Mouse (Mus musculus): Measurements from ENCODE around the gene Syt5. TPM values are rescaled to one million over a fixed set of nuclear protein-coding genes. Genes with fewer than 3 reads are reported as not detected.
"Not testable (repeated sequence)": the region's sequence is repeated elsewhere in the genome, so short reads cannot be mapped to it uniquely, and the experiment has no call there.

Syt5 gene
- 0.55 and 0.78 TPM in 2 replicates for polyA plus RNA-seq (2014; fragmentation: Nextera tagmentation; extraction: Ambion mirVana)

DNA sequence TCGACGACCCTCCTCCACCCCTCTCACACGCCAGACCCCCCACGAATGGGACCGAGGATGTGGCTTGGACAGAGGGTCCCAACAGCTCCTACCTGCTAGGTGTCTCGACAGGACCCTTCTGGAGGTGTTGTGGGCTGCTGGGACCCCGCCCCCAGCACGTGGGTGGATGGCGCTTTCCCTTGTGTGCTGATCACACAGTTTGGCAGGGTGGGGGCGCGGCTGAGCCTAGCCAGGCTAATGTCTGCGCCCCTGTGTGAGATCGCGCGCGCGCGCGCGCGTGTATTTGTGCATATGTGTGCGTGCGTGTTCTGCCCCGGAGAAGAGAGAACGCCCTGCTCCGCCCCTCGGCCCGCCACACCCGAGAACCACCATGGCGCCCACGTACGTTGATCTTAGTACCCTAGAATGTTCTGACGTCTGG is at the start of gene Syt5:
Gene Syt5 (minus strand): TSS at position 321 of the 421 bp plus-strand sequence.
- H3K4me2 ChIP-seq (ENCODE audit: low read length): peak within 1 kb of the TSS; percentile 62
- 6% methylated on average over 33 of the region's 33 CpGs for WGBS
- H3K36me3 ChIP-seq (ENCODE audit: control insufficient read depth, insufficient read depth, low read length): no peaks in the 10 kb centered on the region
- H3K9me3 ChIP-seq (ENCODE audit: control insufficient read depth, low read length): no peaks in the 10 kb centered on the region
- peaks cover 10% of the 10 kb centered on the region in 2 experiments; a peak in 2 of 4 replicates for H3K4me1 ChIP-seq (ENCODE audit: control insufficient read depth in 2 of 2, insufficient read depth in 2 of 2, low read length in 2 of 2)
- peak within 1 kb of the TSS; percentile 17; the same call in 1 of the 2 replicates for H3K9ac ChIP-seq (ENCODE audit: low read length)
- ATAC-seq (ENCODE audit: insufficient number of reproducible peaks, insufficient read depth, low FRiP score, low read depth): 0 out of 2 replicates have a peak, but pooled peaks have one; percentile 18
- H3K4me3 ChIP-seq (ENCODE audit: control insufficient read depth in 1 of 2, insufficient read depth in 1 of 2, low read depth in 1 of 2, low read length in 2 of 2): peak within 1 kb of the TSS; percentile 14 to 27
- peaks cover 13% of the 10 kb centered on the region; the same call in 1 of the 2 replicates for H3K27me3 ChIP-seq (ENCODE audit: control insufficient read depth, insufficient read depth, low read length)
- no peak within 1 kb of the TSS for H3K27ac ChIP-seq (replicated peaks in 1 of 2; ENCODE audit: control insufficient read depth in 1 of 2, insufficient read depth in 1 of 2, low read depth in 2 of 2, low read length in 2 of 2)

GRCm38 (mm10) chr7:4597046-4597445 is 49.7 kb upstream of the Syt5 start:
- H3K27me3 ChIP-seq (ENCODE audit: control insufficient read depth, insufficient read depth, low read length); H3K4me2 ChIP-seq (ENCODE audit: low read length); H3K9me3 ChIP-seq (ENCODE audit: control insufficient read depth, low read length); ATAC-seq (ENCODE audit: insufficient number of reproducible peaks, insufficient read depth, low FRiP score, low read depth); H3K27ac ChIP-seq (replicated peaks in 1 of 2; ENCODE audit: control insufficient read depth in 1 of 2, insufficient read depth in 1 of 2, low read depth in 2 of 2, low read length in 2 of 2); H3K9ac ChIP-seq (ENCODE audit: low read length); H3K4me1 ChIP-seq (ENCODE audit: control insufficient read depth in 2 of 2, insufficient read depth in 2 of 2, low read length in 2 of 2); H3K36me3 ChIP-seq (ENCODE audit: control insufficient read depth, insufficient read depth, low read length); H3K4me3 ChIP-seq (ENCODE audit: control insufficient read depth in 1 of 2, insufficient read depth in 1 of 2, low read depth in 1 of 2, low read length in 2 of 2): not testable (repeated sequence)
- 66% methylated on average over 4 of the region's 4 CpGs for WGBS

DNA sequence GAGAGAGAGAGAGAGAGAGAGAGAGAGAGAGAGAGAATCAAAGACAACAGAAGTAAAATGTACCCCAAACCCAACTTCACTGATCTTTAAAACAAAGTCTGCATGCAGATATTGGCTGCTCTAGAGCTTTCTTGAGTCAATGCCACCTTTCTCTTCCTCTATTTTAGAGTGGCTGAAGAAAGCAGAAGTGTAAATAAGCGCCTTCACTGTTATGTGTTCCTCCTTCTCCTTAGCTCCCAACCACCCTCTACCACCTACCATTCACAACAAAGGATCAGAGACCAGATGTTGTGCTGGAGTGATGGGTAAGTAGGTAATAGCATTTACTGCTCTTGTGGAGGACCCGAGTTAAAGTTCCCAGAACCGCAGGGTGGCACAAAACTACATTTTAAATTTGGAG is 34.1 kb upstream of the Syt5 start:
- not testable (repeated sequence) for H3K4me2 ChIP-seq (ENCODE audit: low read length); H3K9me3 ChIP-seq (ENCODE audit: control insufficient read depth, low read length); H3K4me1 ChIP-seq (ENCODE audit: control insufficient read depth in 2 of 2, insufficient read depth in 2 of 2, low read length in 2 of 2); H3K27me3 ChIP-seq (ENCODE audit: control insufficient read depth, insufficient read depth, low read length); ATAC-seq (ENCODE audit: insufficient number of reproducible peaks, insufficient read depth, low FRiP score, low read depth); H3K9ac ChIP-seq (ENCODE audit: low read length); H3K27ac ChIP-seq (replicated peaks in 1 of 2; ENCODE audit: control insufficient read depth in 1 of 2, insufficient read depth in 1 of 2, low read depth in 2 of 2, low read length in 2 of 2); H3K4me3 ChIP-seq (ENCODE audit: control insufficient read depth in 1 of 2, insufficient read depth in 1 of 2, low read depth in 1 of 2, low read length in 2 of 2); H3K36me3 ChIP-seq (ENCODE audit: control insufficient read depth, insufficient read depth, low read length)
- WGBS: 70% methylated on average over 3 of the region's 3 CpGs

- not testable (repeated sequence) for H3K4me1 ChIP-seq (ENCODE audit: control insufficient read depth in 2 of 2, insufficient read depth in 2 of 2, low read length in 2 of 2); H3K9ac ChIP-seq (ENCODE audit: low read length); H3K27me3 ChIP-seq (ENCODE audit: control insufficient read depth, insufficient read depth, low read length); H3K4me3 ChIP-seq (ENCODE audit: control insufficient read depth in 1 of 2, insufficient read depth in 1 of 2, low read depth in 1 of 2, low read length in 2 of 2); H3K9me3 ChIP-seq (ENCODE audit: control insufficient read depth, low read length); H3K27ac ChIP-seq (replicated peaks in 1 of 2; ENCODE audit: control insufficient read depth in 1 of 2, insufficient read depth in 1 of 2, low read depth in 2 of 2, low read length in 2 of 2); ATAC-seq (ENCODE audit: insufficient number of reproducible peaks, insufficient read depth, low FRiP score, low read depth); H3K36me3 ChIP-seq (ENCODE audit: control insufficient read depth, insufficient read depth, low read length); H3K4me2 ChIP-seq (ENCODE audit: low read length)
- 48% methylated on average over 2 of the region's 2 CpGs for WGBS
These were observed 25.0 kb upstream of the Syt5 start for GRCm38 (mm10) chr7:4572361-4572760.

- H3K27ac ChIP-seq (replicated peaks in 1 of 2; ENCODE audit: control insufficient read depth in 1 of 2, insufficient read depth in 1 of 2, low read depth in 2 of 2, low read length in 2 of 2): no peak overlapping the region
- no peaks in the 10 kb centered on the region for H3K36me3 ChIP-seq (ENCODE audit: control insufficient read depth, insufficient read depth, low read length)
- no peak overlapping the region for H3K4me2 ChIP-seq (ENCODE audit: low read length)
- no peaks in the 10 kb centered on the region for H3K4me1 ChIP-seq (ENCODE audit: control insufficient read depth in 2 of 2, insufficient read depth in 2 of 2, low read length in 2 of 2)
- H3K4me3 ChIP-seq (ENCODE audit: control insufficient read depth in 1 of 2, insufficient read depth in 1 of 2, low read depth in 1 of 2, low read length in 2 of 2): no peak overlapping the region
- no peak overlapping the region for H3K9ac ChIP-seq (ENCODE audit: low read length)
- no peaks in the 10 kb centered on the region for H3K27me3 ChIP-seq (ENCODE audit: control insufficient read depth, insufficient read depth, low read length)
- 86% methylated on average over 3 of the region's 3 CpGs for WGBS
- ATAC-seq (ENCODE audit: insufficient number of reproducible peaks, insufficient read depth, low FRiP score, low read depth): no peak
- H3K9me3 ChIP-seq (ENCODE audit: control insufficient read depth, low read length): no peaks in the 10 kb centered on the region
These were observed 15.3 kb upstream of the Syt5 start for GRCm38 (mm10) chr7:4562660-4563059.

- Histone ChIP-seq H3K4me2 (ENCODE audit: low read length) (no peak overlapping the region), H3K36me3 (ENCODE audit: control insufficient read depth, insufficient read depth, low read length) (no peaks in the 10 kb centered on the region), H3K9ac (ENCODE audit: low read length) (no peak overlapping the region), H3K27me3 (ENCODE audit: control insufficient read depth, insufficient read depth, low read length) (no peaks in the 10 kb centered on the region), H3K4me3 (ENCODE audit: control insufficient read depth in 1 of 2, insufficient read depth in 1 of 2, low read depth in 1 of 2, low read length in 2 of 2) (no peak overlapping the region), H3K9me3 (ENCODE audit: control insufficient read depth, low read length) (no peaks in the 10 kb centered on the region), H3K4me1 (ENCODE audit: control insufficient read depth in 2 of 2, insufficient read depth in 2 of 2, low read length in 2 of 2) (no peaks in the 10 kb centered on the region), H3K27ac (replicated peaks in 1 of 2; ENCODE audit: control insufficient read depth in 1 of 2, insufficient read depth in 1 of 2, low read depth in 2 of 2, low read length in 2 of 2) (no peak overlapping the region)
- WGBS: 54% methylated on average over 6 of the region's 6 CpGs
- ATAC-seq (ENCODE audit: insufficient number of reproducible peaks, insufficient read depth, low FRiP score, low read depth): no peak
These were observed 9.8 kb upstream of the Syt5 start for GRCm38 (mm10) chr7:4557167-4557560.

GRCm38 (mm10) chr7:4556256-4557166 is 9.2 kb upstream of the Syt5 start:
- 22% methylated on average over 15 of the region's 15 CpGs for WGBS
- no peaks in the 10 kb centered on the region for H3K27me3 ChIP-seq (ENCODE audit: control insufficient read depth, insufficient read depth, low read length)

More at GRCm38 (mm10) chr7:4556256-4557166, 9.2 kb upstream of the Syt5 start:
- no peak overlapping the region for H3K9ac ChIP-seq (ENCODE audit: low read length)
- no peak overlapping the region for H3K27ac ChIP-seq (replicated peaks in 1 of 2; ENCODE audit: control insufficient read depth in 1 of 2, insufficient read depth in 1 of 2, low read depth in 2 of 2, low read length in 2 of 2)
- H3K4me3 ChIP-seq (ENCODE audit: control insufficient read depth in 1 of 2, insufficient read depth in 1 of 2, low read depth in 1 of 2, low read length in 2 of 2): no peak overlapping the region
- H3K4me2 ChIP-seq (ENCODE audit: low read length): no peak overlapping the region
- H3K36me3 ChIP-seq (ENCODE audit: control insufficient read depth, insufficient read depth, low read length): no peaks in the 10 kb centered on the region
- H3K9me3 ChIP-seq (ENCODE audit: control insufficient read depth, low read length): no peaks in the 10 kb centered on the region
- ATAC-seq (ENCODE audit: insufficient number of reproducible peaks, insufficient read depth, low FRiP score, low read depth): peak; percentile 59
- H3K4me1 ChIP-seq (ENCODE audit: control insufficient read depth in 2 of 2, insufficient read depth in 2 of 2, low read length in 2 of 2): no peaks in the 10 kb centered on the region
